Mouse (Mus musculus) lung, postnatal 0 days (tissue): ENCODE measurements around the gene Apoc4. TPM values are rescaled to one million over a fixed set of nuclear protein-coding genes. Genes with fewer than 3 reads are reported as not detected.
A peak's percentile ranks its signal among the peaks of the same experiment; 100 is the strongest.

ENCODE experiments used
- ATAC-seq: fragments of 200-750 bp; cut with Nextera tagmentation; 2 replicates; pipeline ENCODE4 v1.8.0; 2017; ENCODE audit warnings: moderate library complexity
- DNase-seq: peaks from one replicate; pipeline ENCODE4 v3.0.0-alpha.2; 2016; ENCODE audit warnings: low spot score
- H3K27ac ChIP-seq: fragments of 300-500 bp; sonication (generic); 2 replicates; pipeline ENCODE4 v1.5.1; 2014; ENCODE audit warnings: antibody characterized with exemption, mild to moderate bottlenecking, low read length, mixed read lengths
- H3K27me3 ChIP-seq: fragments of 300-500 bp; sonication (generic); replicated peaks from 2 replicates; pipeline ENCODE4 v1.6.1; 2014; ENCODE audit warnings: low read length, mixed read lengths; ENCODE audit not compliant: insufficient read depth
- H3K36me3 ChIP-seq: fragments of 300-500 bp; sonication (generic); 2 replicates; pipeline ENCODE4 v1.6.1; 2014; ENCODE audit warnings: low read length, mixed read lengths; ENCODE audit not compliant: insufficient read depth
- H3K4me1 ChIP-seq: fragments of 300-500 bp; sonication (generic); 2 replicates; pipeline ENCODE4 v1.6.1; 2014; ENCODE audit warnings: antibody characterized with exemption, low read depth, low read length, mixed read lengths; ENCODE audit not compliant: insufficient read depth
- H3K4me2 ChIP-seq: fragments of 300-500 bp; sonication (generic); replicated peaks from 2 replicates; pipeline ENCODE4 v1.6.1; 2014; ENCODE audit warnings: low read depth, mild to moderate bottlenecking, low read length, moderate library complexity, mixed read lengths
- H3K4me3 ChIP-seq: fragments of 300-500 bp; sonication (generic); 2 replicates; pipeline ENCODE4 v1.5.1; 2014; ENCODE audit warnings: low read depth, low read length
- H3K9ac ChIP-seq: fragments of 300-500 bp; sonication (generic); replicated peaks from 2 replicates; pipeline ENCODE4 v1.6.1; 2014; ENCODE audit warnings: low read depth, mild to moderate bottlenecking
- H3K9me3 ChIP-seq: fragments of 300-500 bp; sonication (generic); 2 replicates; pipeline ENCODE4 v1.6.1; 2016; ENCODE audit warnings: low read length, mixed read lengths
- CTCF ChIP-seq: IDR thresholded peaks from 2 replicates; pipeline ENCODE4 v1.5.1; 2016; ENCODE audit warnings: antibody characterized with exemption, mild to moderate bottlenecking
- EP300 ChIP-seq: IDR thresholded peaks from 2 replicates; pipeline ENCODE4 v1.6.1; 2016; ENCODE audit warnings: antibody characterized with exemption, mild to moderate bottlenecking, control low read depth
- WGBS: fragments of 180-500 bp; shearing (Covaris S2); extraction: QIAGEN DNeasy Blood & Tissue Kit; methylation state at CpG from one replicate; pipeline ENCODE4 v1.1.7; 2014; 5-methylcytosine and 5-hydroxymethylcytosine counted together
- polyA plus RNA-seq: library from polyadenylated mRNA; unstranded; fragments of >200 nt; fragmentation: Nextera tagmentation; extraction: Ambion mirVana; gene quantifications from 2 replicates; pipeline ENCODE4 v1.2.1, GENCODE M21; 2015

Gene Apoc4
- polyA plus RNA-seq, 1 experiment from 2014 or later, result 0.88 TPM

- Histone ChIP-seq H3K4me1 (no peaks in the 10 kb centered on the region), H3K4me2 (no peak overlapping the region), H3K36me3 (0 out of 2 replicates have a peak, but pooled peaks cover 8% of the 10 kb centered on the region), H3K4me3 (no peak overlapping the region), H3K27ac (no peak overlapping the region), H3K9me3 (no peaks in the 10 kb centered on the region), H3K9ac (no peak overlapping the region), H3K27me3 (no peaks in the 10 kb centered on the region)
- TF ChIP-seq CTCF (no peak), EP300 (no peak)
- DNase-seq, result no peak
- 79% methylated on average over 4 of the region's 4 CpGs for WGBS
- ATAC-seq, result no peak
Measured at GRCm38 (mm10) chr7:19717346-19717745, 36.1 kb upstream of the Apoc4 start.

- Histone ChIP-seq H3K27me3 (no peaks in the 10 kb centered on the region), H3K4me1 (no peaks in the 10 kb centered on the region), H3K4me2 (no peak overlapping the region), H3K4me3 (no peak overlapping the region), H3K9me3 (no peaks in the 10 kb centered on the region), H3K36me3 (0 out of 2 replicates have a peak, but pooled peaks cover 10% of the 10 kb centered on the region), H3K9ac (no peak overlapping the region), H3K27ac (no peak overlapping the region)
- ATAC-seq, result no peak
- no peak for DNase-seq
- TF ChIP-seq CTCF, result no peak
- whole genome bisulfite sequencing, result 61% methylated on average over 2 of the region's 2 CpGs
Measured at GRCm38 (mm10) chr7:19716822-19717221, 35.5 kb upstream of the Apoc4 start.

DNA sequence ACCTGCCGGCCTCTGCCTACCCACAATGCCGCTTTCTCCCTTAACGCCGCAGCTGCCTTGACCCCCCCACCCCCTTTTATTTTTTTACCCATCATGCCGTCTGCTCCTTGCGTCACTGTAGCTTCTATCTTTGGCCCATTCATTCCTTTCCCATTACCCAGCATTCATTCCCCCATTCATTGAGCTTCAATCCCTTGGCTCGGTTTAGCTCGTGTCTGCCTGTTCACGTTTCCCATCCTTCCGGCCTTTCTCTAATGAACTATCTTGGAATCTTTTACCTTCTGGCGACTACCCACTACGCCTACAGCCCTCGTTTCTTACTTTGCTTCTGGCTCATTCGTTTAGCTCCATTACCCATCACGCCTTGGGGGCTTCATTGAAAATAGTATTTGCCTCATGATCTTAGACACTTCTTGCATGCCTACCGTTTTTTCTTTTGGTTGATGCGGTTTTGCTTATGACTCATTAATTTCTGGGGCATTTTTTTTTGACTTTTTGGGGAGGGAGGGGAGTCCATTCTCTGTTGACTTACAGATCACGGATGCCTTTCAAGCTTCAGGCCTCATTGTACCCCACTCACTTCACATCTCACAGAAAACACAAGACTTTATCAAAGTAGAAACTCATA lies 34.9 kb upstream of the Apoc4 start:
- no peaks in the 10 kb centered on the region for H3K9me3 ChIP-seq
- H3K4me1 ChIP-seq, result no peaks in the 10 kb centered on the region
- WGBS, result 6% methylated on average over 17 of the region's 18 CpGs
- no peak overlapping the region for H3K9ac ChIP-seq
- TF ChIP-seq EP300 (peak; percentile 73; the same call in 1 of the 2 replicates), CTCF (no peak)
- ATAC-seq (peak; percentile 55), DNase-seq (no peak)
- H3K4me2 ChIP-seq, result peak overlapping the region; percentile 46
- peak overlapping the region; percentile 37 for H3K4me3 ChIP-seq
- 0 out of 2 replicates have a peak, but pooled peaks cover 16% of the 10 kb centered on the region for H3K36me3 ChIP-seq
- peak overlapping the region; percentile 83 for H3K27ac ChIP-seq
- no peaks in the 10 kb centered on the region for H3K27me3 ChIP-seq

GRCm38 (mm10) chr7:19715239-19716054 lies 34.2 kb upstream of the Apoc4 start, which contains the start of gene Tomm40:
Tomm40 (minus strand) TSS chr7:19715438.
- H3K36me3 ChIP-seq, result peaks cover 10% of the 10 kb centered on the region; the same call in 1 of the 2 replicates
- under 1% methylated on average over 53 of the region's 59 CpGs for WGBS
- H3K9me3 ChIP-seq, result no peaks in the 10 kb centered on the region
- peak; percentile 100 for DNase-seq
- H3K27ac ChIP-seq, result peak within 1 kb of the TSS; percentile 83
- peak within 1 kb of the TSS; percentile 94 for H3K4me2 ChIP-seq
- H3K4me3 ChIP-seq, result peak within 1 kb of the TSS; percentile 87
- H3K27me3 ChIP-seq, result no peaks in the 10 kb centered on the region
- TF ChIP-seq CTCF (no peak), EP300 (peak; percentile 50; the same call in 1 of the 2 replicates)
- H3K4me1 ChIP-seq, result no peaks in the 10 kb centered on the region
- peak within 1 kb of the TSS; percentile 87 for H3K9ac ChIP-seq
- peak; percentile 98 for ATAC-seq

GRCm38 (mm10) chr7:19714836-19715235 lies 33.6 kb upstream of the Apoc4 start:
- TF ChIP-seq EP300 (no peak), CTCF (no peak)
- ATAC-seq (no peak), DNase-seq (no peak)
- under 1% methylated on average over 37 of the region's 39 CpGs for WGBS
- Histone ChIP-seq H3K36me3 (peaks cover 9% of the 10 kb centered on the region; the same call in 1 of the 2 replicates), H3K4me2 (peak overlapping the region; percentile 94), H3K9ac (peak overlapping the region; percentile 87), H3K9me3 (no peaks in the 10 kb centered on the region), H3K4me3 (peak overlapping the region; percentile 87), H3K4me1 (no peaks in the 10 kb centered on the region), H3K27me3 (no peaks in the 10 kb centered on the region), H3K27ac (peak overlapping the region; percentile 74)

- H3K27me3 ChIP-seq, result no peaks in the 10 kb centered on the region
- no peak for DNase-seq
- ATAC-seq, result no peak
- no peak overlapping the region for H3K9ac ChIP-seq
- H3K9me3 ChIP-seq, result no peaks in the 10 kb centered on the region
- no peaks in the 10 kb centered on the region for H3K4me1 ChIP-seq
- 89% methylated on average over 9 of the region's 9 CpGs for WGBS
- H3K4me2 ChIP-seq, result no peak overlapping the region
- peaks cover 22% of the 10 kb centered on the region for H3K36me3 ChIP-seq
- H3K27ac ChIP-seq, result no peak overlapping the region
- H3K4me3 ChIP-seq, result no peak overlapping the region
- no peak for TF ChIP-seq CTCF
- no peak for TF ChIP-seq EP300
Measured at GRCm38 (mm10) chr7:19713598-19713997, 32.3 kb upstream of the Apoc4 start.
